Mouse (Mus musculus) lung, postnatal 14 days (tissue): ENCODE measurements around the gene Cenpx.

Experiments
- DNase-seq: peaks from one replicate; pipeline ENCODE4 v3.0.0; 2021

Gene Cenpx

DNA sequence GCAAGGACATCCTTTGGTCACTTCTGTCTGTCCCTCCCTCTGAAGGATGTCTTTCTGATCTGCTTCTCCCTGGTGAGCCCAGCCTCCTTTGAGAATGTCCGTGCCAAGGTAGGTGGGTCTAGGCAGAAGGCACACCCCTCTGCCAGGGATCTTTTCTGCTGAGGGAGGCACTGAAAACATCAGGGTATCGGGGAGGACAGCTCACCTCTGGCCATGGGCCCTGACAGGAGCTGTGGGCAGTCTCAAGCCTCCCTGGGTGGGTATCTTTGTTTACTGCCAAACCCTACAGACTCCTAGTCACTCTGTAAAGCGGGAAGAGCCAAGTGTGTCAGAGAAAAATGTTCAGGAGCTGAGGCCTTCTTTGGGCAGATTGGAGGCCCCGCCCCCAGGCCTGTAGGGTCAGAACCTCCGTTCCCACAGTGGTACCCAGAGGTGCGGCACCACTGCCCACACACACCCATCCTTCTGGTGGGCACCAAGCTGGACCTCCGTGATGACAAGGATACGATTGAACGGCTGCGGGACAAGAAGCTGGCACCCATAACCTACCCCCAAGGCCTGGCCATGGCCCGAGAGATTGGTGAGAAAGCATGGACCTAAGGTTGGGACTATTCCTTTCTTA, 9.3 kb upstream of the Cenpx start:
- DNase-seq = no peak

DNA sequence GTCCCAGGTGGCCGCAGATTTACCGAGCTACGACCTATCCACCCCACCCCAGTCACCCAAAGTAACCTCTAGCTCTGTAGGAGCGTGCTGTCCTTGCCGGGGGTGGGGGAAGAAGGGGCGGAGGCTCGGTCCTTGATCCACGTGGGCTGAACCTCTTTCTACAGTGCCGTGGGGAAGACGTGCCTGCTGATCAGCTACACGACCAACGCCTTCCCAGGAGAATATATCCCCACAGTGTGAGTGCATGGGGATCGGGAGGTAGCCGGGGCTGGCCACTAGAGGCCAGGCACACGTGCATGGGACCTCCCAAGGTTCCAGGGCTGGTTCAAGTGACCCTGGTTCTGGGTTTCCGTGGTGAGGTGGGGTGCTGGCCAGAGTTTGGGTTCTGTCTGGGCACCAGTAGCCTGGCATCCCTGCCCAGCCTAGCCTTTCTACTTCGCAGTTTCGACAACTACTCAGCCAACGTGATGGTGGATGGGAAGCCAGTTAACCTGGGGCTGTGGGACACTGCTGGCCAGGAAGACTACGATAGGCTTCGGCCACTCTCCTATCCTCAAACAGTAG, 8.6 kb upstream of the Cenpx start:
- no peak for DNase-seq

DNA sequence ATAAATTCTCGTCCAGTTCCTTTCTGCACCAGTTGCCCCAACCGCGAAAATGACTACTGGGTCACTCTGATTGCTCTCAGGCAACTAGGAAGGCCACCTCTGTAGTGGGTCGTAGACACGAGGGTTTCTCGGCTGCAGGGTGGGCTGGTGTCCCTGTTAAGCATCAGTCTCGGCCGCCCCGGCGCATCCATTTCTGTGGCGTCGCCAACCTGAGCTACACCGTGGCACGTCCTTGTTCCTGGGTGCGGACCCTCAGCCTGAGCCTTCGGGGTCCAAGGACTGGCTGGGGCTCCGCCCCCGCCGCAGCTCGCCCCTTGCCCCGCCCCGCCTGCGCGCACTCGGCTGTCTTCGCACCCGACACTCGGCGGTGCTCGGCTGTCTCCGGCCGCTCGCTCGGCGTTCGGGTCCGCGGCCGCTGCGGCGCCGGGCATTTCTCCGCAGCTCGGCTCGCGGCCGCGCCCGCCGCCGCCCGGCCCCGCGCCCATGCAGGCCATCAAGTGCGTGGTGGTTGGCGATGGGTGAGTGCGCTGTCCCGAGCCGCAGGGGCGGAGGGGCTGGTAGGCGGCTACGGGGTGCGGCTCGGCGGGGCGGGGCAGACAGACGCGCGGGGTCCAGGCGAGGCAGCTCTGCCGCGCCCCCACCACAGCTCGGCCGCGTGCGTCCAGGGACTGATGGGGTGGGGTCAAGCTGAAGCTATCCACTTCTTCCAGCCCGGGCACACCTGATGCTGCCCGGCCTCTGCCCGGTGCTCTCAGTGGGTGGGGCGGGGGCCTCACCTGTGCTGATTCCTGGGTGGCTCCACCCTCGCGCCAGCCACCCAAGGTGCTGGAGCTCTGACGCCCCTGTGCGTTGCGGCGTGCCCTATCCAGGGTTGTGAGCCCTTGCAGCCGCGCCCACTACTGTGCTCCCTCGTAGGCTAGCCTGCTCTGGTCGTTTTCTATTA, 7.9 kb upstream of the Cenpx start, which contains the start of gene Rac3:
TSS of gene Rac3 (plus strand) at position 347 of the 943 bp plus-strand sequence.
- peak; percentile 66 for DNase-seq

DNA sequence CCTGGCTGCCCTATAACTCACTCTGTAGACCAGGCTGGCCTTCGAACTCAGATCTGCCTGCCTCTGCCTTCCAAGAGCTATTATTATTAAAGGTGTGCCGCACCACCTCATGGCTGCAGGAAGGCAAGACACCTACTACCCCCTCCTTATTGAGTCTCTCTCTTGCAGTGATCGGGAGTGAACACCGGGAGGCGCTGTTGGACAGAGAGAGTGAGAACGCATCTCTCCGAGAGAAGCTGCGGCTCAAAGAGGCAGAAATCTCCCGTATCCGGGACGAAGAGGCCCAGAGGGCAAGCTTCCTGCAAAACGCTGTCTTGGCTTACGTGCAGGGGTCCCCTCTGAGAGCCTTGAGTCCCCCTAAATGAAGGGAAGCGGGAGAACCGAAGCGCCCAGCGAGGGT, 6.9 kb upstream of the Cenpx start:
- peak; percentile 97 for DNase-seq

DNA sequence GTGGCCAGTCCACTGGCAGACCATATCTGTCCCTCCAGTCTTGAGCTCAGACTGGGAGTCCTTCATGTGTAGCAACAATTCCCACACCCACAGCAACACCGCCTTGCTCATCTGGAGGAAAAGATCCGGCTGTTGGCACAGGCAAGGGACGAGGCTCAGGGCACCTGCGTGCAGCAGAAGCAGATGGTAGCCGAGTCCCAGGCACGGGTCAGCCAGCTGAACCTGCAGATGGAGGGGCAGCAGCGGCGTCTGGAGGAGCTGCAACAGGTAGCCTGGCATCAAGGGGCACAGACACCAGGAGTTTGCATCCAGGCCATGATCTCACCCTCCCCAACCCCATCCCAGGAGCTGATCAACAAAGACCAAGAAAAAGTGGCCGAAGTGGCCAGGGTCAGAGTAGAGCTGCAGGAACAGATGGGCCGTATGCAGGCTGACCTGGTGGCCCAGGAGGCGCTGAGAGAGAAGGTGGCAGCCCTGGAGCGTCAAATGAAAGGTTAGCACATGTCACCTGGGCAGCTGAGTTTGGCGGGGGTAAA, 6.4 kb upstream of the Cenpx start:
- DNase-seq = no peak

DNA sequence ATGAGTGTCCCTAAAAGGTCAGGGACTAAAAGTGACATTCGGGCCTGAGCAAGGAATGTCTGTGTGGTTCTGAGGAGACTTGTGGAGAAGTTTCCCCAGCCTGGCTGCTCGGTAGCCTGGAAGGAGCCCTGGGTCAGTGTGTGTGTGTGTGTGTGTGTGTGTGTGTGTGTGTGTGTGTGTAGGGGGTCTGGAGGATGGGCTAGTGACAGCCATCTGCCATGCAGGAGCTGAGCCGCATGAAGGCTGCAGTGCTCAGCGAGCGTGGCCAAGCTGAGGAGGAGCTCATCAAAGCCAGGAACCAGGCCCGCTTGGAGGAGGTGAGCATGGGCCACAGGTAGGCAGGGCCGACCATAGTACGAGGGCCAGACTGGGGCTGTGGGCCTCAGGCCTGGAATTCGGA, 5.7 kb upstream of the Cenpx start:
- DNase-seq = no peak

DNA sequence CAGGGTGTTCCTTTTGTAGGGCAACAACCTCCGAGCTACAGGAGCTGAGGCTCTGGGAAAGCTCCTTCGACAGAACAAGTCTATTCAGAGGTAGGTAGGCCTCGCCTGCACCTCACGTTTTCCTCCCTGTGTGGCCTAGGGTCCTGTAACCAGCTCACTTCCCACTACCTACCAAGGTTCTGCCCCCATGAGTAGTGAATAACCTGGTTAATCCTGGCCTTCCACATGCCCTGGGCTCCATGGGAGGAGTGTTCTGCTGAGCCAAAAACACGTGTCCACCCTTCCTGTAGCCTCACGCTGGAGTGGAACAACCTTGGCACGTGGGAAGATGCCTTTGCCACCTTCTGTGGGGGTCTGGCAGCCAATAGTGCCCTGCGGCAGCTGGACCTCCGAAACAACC, 1.6 kb upstream of the Cenpx start:
- DNase-seq = no peak

DNA sequence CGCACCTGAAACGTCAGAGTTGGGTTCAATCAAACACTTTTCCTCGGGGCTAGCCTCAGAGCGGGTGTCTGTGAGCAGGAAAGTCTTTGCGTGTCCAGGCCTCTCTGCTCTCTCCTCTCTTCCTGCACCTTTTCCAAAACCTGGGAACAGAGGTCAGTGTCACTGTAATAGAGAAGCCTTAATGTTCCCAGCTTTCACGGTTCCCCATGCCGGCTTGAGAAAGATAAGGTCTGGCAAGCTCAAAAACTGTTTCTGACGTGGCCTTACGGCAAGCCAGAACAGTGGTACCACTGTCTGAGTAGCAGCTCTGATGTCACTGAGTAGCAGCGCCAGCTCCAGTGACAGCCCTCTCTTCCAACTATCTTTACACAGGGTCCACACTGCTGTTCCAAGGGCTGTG, 1.0 kb upstream of the Cenpx start:
- no peak for DNase-seq

DNA sequence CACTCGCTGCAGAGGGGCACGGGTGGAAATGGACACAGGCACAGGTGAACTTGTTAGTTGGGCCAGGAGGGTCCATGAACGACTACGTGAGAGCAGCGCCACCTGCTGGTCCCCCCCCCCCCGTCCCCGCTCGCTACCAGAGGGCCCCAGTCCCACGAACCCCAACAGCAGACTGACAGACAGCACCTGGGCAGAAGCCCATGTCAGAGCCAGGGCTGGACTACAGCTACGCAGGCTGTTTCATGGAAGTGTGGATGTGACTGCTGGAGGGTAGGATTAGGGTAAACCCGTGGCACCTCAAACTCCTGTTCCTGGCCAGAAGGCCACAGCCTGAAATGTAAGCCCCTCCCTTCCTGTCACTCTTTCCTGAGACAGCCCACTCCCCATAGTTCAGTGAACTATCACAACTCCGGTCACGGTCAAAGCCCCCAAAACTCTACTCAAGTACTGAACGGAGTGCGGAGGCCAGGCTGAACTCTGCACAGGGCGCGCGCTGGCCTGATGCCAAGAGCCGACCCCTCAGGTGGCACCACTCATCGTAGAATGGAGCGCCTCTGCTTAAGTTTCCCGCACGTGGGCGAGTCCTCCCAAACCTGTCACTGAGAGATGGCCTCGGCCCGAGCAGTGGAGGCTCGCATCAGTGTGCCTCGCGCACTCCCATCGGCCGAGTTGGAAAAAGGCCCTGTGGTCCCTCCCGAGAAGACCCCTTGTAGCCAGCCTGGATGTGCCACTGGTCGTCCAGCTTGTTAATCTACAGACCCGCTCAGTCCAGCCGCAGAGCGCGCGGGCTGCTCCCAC, 568 bp downstream of the Cenpx start:
- DNase-seq = peak; percentile 70

DNA sequence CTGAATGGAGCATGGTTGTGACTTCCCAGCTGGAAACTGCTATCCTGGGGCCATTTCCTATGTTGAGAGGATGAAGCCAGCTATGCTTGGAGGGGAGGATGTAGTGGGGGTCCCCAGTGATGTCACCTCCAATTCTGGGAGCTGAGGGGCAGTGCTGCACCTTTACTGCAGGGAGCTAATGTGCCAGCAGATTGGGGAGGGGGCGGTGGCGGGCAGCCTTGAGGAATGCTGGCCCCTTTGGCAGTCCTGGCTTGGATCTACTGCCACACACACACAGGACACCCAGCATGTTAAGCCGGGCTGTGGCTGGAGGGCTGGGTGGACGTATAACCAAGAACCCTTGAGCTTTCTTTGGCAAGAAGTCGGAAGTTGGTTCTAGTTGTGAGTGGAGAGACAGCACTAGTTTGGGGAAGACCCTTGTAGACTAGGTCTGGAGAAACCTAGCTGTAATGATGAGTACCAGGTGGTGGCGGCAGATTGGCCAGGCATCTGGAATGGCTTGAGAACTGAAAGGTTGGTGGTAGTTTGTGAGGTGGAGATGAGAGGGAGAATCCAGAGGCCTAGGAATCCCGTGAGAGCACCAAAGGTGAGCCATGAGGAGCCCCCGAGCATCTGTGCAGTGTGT, 1.4 kb downstream of the Cenpx start:
- DNase-seq = no peak

DNA sequence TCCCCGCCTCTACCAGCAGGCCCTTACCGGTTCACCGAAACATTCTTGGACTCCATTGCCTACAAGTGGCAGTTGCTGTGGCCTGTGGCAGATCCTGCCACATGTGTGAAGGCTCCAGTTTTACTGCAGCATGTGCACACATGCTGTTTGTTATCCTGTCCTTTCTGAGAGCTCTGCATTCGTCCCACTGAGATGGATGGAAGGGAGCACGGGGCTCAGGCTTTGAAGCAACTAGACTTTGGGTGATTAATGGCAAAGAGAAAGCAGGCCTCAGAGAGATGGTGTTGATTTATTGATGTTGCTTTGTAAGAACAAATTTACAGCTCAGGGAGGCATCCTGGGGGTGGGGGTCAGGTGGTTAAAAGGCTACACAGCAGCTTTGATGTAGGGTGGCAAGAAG, 2.9 kb downstream of the Cenpx start:
- DNase-seq = no peak

DNA sequence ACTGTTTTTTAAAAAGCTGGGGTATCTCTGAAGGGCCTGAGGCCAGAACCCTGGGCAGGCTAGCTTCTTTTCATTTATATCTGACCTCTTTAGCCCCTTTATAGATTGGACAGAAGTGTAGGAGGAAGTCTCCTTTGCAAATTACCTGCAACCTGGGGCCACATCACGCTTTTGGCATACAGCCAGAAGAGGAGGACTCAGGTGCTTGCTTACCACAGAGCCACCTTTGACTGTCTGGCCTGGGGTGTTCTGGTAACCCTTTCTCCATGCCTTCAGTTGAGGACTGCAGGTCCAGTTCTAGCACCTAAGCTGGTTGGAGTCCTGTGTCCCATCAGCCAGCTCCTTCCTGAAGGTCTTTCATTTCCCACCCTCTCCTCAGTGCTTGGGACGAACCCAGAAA, 4.0 kb downstream of the Cenpx start:
- DNase-seq = no peak

DNA sequence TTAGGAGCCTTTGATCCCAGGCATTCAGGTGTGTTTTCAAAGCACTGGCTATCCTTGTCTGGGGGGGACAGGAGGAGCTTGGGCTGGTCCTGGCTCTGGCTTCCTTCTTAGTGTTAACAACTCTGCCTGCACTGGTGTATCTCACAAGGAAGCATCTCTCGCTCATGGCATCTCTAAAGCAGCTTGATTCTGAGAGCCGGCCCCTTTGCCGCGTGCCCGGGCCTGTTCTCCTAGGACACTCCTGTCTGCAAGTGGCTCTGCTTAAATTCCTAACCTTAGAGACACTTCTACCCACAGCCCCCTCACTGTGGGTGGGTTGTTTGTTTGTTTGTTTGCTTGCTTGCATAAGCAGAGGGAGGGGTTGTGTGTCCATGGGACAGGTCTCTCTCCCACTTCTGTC, 5.6 kb downstream of the Cenpx start:
- no peak for DNase-seq

DNA sequence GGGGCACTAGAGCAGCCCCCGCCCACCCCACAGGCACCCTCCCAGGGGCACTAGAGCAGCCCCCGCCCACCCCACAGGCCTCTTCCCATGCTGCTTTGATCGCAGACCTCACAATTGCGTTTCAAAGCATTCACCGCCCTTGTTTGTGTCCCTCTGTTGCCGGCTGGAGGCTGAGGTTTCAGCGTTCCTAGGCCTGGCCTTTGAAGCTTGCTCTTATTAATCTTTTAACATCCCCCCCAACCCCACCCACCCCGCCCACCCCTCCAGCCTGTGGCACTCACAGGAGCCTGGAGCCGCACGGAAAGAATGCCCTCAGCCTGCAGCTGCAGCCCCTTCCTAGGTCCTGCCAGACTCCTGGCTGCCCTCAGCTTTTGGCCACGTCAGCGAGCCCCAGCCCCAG, 6.3 kb downstream of the Cenpx start:
- no peak for DNase-seq

DNA sequence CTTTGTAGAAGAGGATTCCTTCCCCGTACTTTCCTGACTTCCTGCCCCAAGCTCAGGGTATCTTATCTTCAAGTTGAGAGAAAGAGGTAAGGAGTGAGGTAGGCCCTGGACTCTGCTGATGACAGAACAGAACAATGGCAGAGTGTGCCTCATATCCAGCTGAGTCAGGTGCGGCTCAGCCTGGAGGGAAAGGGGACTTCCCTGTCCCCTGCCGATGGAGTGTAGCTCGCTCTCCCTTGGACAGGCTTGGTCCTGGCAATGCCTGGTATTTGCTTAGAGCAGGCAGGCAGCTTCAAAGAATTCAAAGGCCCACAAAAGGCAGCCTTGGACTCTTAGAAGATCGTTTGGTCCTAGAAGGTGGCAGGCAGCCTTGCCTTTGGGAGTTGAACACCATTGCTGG, 7.4 kb downstream of the Cenpx start:
- DNase-seq = no peak

DNA sequence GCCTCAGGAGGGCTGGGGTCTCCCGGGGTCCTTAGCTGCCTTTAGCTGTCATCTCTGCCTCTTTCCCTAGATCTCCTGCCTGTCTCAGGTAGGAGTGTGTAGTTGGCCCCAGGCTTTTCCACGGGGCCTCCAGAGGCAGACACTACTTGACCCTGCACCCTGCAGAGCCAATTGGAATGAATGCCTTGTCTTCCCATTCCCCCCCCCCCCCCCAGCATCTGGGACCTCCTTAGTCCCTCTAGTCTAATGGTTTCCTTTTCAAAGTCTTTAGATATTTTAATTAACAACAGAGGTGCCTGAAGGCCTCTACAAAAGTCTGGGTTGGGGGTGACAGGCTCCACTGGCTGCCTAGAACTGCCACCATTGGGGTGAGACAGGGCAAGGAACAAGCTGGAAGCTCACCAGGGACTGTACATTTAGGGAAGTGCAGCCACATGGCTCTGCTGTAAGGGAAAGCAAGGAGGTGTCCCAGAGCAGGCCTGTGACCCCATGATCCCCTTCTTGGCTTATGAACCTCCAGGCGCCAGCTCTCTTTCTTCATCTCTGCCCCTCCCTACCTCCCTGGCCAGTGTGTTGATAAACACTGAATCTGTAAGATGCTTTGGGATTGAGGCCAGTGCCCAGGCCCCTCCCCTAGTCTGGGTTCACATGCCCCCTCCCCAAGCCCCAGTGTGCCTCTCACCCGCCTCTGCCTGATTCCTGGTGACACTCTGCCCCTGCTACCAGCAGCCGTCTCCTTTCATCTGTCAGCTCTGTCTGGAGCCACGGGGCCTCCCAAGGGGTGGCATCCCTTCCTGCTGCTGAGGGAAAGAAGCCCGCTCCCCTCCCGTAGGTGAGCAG, 8.8 kb downstream of the Cenpx start:
- peak; percentile 65 for DNase-seq

DNA sequence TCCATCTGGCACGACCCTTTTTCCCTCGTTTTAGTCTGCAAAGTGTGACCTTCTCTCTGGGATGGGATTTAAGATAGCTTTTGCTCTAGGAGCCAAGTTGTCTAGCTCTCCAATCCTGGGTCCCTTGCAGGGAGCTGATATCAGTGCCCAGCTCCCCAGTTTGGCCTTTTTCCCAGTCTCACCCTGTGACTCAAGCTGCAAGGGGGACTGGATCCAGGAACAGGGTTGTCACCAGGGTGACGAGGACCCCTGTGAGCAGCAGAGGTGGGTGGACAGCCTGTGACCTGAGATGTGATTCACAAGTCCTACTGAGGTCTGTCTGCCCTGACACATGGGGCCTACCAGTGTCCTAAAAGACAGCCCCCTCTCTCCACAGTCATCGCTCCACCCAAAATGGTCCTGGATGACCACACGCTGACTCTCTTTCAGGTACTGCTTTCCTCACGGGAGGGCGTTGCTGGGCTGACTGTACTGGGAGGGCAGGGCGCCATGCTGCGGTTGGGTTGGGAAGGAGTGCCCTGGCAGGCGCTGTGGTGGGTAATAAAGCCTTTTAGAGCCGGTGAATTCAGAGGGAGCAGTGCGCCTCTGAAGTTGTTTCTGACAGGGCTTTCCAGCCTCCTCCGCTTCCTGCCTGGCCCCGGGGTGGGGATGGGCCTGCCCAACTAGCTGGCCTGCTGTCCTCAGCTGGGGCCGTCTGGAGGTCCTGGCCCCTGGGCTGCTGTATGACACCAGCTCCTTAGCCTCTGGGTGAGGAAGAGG, 9.7 kb downstream of the Cenpx start:
- DNase-seq = no peak

DNA sequence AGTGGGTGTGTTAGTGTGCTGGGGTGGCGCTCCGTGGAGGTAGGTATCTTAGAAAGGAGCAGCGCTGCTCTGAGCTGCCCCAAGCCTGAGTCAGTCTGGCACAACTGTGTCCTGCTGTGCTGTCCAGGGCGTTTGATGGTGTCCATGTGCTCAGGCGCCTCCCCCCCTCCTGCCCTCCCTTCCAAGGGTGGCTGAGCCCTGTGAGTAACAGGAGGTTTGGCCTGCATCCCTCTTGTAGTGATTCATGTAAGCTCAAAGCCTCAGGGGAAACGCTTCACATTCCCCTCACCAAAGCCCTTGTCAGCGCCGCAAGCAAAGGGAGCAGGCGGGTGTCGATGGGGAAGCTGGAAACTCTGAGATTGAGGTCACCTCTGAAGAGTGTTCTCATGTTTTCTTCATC, 15.8 kb downstream of the Cenpx start:
- DNase-seq = peak; percentile 54

DNA sequence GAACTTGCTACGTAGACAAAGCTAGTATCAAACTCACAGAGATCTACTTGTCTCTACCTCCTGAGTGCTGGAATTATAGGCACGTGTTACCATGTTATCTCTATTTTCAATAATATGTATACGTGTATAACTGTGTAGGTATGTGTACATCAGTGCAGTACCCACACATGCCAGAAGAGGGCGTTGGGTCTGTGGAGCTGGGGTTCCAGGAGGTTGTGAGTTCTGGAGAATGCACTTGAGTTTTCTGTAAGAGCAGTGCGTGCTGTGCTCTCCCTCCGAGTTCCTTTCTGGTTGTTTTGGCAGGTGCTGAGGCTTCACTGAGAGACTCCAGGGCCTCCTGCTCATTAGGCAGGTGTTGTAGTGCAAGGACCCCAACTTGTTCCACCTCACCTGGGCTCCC, 17.0 kb downstream of the Cenpx start:
- no peak for DNase-seq

DNA sequence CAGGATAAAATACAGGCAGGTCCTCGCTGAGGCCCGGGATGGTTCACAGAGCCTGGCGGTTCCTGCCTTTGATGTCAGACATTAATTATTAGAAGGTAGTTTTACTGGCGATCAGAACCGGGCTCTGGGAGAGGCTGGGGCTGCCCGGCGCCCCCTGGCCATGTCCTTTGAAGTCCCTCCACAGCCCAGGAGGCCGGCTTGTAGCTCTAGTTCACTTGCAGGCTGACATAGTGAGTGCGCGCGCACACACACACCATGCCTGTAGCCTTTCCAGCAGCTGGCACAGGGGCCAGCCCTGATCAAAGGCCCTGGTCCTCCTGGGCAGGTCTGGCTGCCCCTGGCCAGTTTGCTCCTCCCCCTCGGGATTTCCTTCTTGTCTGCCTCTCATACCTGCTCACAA, 17.9 kb downstream of the Cenpx start:
- no peak for DNase-seq

DNA sequence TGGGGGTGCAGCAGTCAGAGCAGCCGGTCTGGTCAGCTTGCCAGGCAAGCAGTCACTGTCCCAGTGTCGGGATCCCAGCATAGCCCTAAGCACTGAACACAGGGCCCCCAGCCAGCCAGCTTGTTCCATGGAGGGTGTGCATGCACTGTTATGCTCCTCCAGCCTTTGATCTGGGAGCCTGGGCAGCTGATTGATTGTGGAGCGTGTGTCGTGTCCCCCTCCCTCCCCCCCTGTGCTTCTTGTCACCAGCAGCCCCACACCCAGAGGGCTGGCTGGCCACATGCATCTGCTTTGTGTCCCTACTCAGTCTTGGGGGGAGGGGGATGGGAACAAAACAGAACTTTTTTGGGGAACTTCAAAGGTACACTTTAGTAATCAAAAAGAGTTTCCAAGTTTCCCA, 18.4 kb downstream of the Cenpx start:
- peak; percentile 54 for DNase-seq
